Mouse (Mus musculus) left cerebral cortex, adult 9 months (tissue): ENCODE measurements around the gene Tubgcp6.
A peak's percentile ranks its signal among the peaks of the same experiment; 100 is the strongest.

ENCODE experiments used
- DNase-seq, 2 experiments: peaks; one replicate each; pipeline ENCODE4 v3.0.0; 2022; ENCODE audit warnings: low spot score in 2 of 2

Gene Tubgcp6

GRCm38 (mm10) chr15:89103921-89104320 is 19.0 kb downstream of the Tubgcp6 start:
- no peak for DNase-seq

DNA sequence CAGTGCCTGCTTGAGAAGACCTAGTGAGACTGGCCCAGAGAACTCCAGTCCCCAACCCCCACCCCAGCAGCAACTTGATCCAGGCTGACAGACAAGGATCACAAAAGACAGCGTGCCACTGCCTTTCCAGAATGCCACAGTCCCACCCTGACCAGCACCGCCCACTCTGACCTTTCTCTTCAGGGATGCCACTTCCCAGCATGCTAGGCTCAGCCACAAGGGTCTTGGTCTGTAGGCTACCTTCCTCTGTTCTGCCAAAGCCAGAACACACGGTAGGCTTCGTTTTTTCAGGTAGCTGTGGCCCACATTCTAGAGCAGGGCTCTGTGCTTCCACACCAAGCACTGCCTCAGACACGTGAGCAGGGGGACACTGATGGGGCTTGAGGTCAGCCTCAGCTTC is 20.3 kb downstream of the Tubgcp6 start:
- DNase-seq, result no peak

GRCm38 (mm10) chr15:89100823-89101222 is 22.1 kb downstream of the Tubgcp6 start:
- no peak for DNase-seq

DNA sequence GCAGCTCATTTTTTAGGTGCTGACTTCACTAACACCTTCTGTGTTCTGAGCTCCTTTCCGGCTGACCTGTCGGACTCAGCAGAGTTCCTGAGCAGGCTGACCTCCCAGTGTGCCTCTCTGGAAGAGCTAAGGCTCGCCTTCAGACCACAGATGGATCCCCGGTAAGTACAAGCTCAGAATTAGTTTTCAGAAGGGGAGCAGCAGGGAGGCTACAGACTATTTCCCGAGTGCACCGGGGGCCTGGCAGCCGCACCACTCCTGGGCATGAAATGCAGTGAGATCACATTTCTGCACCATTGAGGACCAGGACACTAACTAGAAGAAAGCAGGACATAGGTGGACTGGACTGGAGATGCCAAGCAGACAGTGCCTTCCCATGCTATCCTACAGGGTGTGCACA is 24.3 kb downstream of the Tubgcp6 start:
- no peak for DNase-seq

GRCm38 (mm10) chr15:89097450-89097849 is 25.5 kb downstream of the Tubgcp6 start:
- DNase-seq, result peak in 1 of 2 experiments; percentile 34

DNA sequence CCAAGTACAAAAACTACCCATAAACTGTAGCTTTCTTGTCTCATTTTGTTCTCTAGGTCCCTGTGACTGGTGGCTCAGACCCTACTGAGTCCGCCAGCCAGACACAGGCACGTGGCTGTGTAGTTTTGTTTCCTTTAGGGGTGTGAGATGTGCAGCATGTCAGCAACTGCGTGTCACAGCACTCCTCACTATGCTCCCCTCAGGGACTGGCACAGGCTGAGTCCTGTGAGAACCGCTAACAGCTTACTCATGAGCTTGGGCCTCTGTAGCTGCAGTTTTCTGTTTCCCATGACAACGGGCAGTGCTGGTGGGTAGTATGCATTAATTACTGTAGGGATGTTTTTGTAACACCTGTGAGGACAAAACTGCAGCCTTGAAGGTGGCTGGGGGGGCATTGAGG is 30.7 kb downstream of the Tubgcp6 start:
- no peak for DNase-seq

DNA sequence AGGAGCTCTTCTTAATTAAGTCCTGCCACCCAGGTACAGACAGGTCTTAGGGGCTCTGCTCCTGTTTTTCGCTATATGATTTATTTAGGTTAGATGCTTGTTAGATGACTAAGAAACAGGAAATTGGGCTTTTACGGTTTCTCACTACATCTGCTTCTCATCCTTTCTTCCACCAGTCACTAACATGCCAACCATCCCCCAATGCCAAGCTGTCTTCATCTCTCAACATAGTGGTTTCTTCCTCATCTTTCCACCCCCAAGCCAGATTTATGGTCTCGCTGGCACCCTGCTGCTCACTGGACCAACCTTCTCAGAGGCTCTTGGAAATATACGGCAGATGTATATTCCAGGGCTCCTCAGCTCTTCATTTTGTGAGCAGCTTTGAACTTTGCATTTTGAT is 32.2 kb downstream of the Tubgcp6 start:
- DNase-seq, result no peak

- DNase-seq, result no peak
These were observed 33.5 kb downstream of the Tubgcp6 start for GRCm38 (mm10) chr15:89089248-89090051.

- DNase-seq, result peak; percentile 75 to 89
These were observed 34.2 kb downstream of the Tubgcp6 start, which contains the start of gene Selenoo for GRCm38 (mm10) chr15:89088607-89089247. Gene Selenoo, plus strand, starts transcription at chr15:89089084.

DNA sequence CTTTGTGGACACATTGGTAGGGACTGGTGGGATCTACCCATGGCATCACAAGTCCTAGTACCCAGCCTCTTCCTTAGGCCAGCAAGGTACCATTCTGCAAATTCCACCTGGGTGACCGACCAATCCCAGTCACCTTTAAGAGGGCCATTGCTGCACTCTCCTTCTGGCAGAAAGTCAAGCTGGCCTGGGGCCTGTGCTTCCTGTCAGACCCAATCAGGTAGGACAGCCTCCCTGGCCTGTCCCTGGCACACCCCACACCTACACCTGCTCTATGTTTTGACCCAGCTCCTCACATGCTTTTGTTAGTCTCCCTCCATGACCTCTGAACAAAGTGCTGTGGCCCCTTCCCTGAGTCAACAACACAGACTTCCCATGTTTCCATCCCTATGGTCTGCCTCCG is 38.1 kb downstream of the Tubgcp6 start:
- DNase-seq, result no peak

DNA sequence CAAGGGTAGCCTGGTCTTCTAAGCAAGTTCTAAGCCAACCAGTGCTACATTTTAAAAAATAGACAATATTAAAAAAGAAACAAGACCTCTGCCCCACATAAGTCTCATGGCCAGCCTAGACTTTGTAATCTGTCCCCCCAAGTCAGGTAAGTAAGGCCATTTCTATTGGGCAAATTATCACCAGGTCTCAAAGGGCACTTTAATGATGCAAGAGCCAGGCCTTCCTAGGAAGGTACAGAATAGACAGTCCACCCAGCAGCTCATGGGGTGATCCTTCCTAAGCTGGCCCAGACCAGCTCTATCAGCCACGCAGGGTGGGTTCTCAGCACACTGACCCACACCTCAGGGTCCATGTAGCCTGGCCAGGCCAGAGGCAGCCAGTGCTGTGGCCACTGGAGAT is 39.0 kb downstream of the Tubgcp6 start:
- DNase-seq, result no peak

DNA sequence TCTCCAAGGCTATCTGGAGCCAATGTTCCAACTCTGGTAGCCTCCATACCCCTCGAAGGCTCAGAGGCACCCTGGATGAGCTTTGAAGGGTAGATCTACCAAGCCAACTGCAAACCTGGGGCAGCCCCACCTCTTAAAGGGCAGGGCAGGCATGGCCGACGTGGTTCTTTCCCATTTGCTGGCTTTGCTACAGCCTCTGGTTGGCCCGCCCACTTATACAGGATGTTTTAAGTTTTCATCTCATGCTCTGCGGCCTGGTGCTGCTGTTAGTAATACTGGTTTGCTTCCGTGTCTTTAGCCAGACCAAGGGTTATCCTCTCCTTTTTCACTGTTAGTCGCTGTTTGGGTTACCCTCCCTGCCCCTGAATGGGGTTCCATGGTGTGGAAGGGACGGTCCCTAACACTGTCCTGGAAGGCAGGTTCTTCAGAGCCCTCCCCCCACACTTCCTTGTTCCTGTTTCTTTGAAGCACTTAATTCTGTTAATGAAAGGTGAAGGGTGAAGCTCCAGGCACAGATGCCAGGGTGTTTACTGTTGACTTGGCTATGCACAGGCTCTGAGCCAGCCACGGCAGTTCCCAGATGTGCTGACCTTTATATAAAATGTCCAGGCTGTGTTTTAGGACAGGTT is 44.6 kb downstream of the Tubgcp6 start:
- no peak for DNase-seq

- DNase-seq, result peak in 1 of 2 experiments; percentile 37
These were observed 46.7 kb downstream of the Tubgcp6 start for GRCm38 (mm10) chr15:89076156-89076731.

DNA sequence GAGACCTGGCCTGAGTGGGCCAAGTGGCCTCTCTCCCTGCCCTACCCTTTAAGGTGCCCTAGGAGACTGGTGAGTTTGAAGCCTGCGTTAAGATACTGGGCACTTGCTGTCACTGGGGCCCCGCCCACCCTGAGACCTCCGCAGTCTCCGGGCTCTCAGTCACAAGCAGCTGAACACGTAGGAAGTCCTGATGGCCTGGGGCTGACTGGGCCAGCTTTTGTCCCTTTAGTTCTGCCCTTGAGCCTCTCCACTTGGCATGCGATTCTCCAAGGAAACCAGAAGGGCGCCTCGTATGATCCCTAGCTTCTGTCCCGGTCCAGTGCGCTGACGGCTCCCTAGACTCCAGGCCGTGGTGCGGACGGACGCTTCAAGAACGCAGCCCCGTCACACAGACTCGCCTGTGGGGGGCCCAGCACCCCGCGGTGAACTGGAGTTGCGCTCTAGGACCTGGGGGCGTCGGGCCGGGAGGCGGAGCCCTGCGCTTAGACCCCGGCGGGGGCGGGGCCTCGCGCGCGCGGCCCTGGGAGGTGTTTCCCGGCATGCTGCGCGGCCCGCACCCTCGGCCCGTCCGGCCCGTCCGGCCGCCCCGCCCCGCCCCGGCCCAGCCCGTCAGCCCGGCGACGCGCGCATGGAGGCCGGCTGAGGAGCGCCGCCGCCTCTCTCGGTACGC is 47.3 kb downstream of the Tubgcp6 start:
- DNase-seq, result peak; percentile 61 to 81

DNA sequence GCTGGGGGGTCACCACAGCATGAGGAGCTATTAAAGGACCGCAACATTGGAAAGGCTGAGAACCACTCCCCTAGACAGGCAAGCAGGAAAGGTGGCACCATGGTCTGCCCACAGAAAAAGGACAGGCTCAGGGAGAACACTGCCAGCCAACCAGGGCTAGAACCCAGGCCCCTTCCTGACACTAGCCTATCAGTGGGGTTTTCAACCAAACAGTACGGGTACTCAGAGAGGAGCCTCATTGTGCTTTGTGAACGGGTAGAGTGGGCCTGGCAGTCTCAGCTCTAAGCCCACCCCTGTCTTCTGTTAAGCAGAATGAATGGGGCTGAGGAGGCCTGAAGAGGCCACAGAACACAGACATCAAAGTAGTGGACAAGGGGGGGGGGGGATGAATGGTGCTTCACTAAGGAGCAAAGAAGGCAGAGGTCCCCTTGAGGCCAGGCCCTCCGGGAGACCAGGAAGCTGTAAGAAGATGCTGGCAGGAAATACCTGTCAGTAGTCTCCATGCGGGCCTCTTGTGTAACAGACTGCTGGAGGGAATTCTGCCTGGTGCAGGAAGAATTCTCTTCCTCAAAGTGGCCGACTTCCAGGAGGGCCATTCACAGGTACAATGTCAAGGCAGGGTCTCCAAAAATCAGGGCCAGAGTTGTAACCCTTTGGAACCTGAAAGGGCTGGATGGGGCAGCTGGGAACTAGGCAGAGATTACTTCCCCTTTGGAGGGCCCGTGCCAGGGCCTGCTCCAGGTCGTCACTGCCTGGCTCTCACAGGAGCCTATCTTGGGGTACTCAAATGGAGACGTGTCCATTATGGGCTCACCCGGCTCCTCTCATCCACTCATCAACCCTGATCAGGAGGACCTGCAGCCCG is 48.1 kb downstream of the Tubgcp6 start, which contains the start of gene Trabd:
Gene Trabd, plus strand, starts transcription at position 512 of the 865 bp plus-strand sequence.
- DNase-seq, result no peak

GRCm38 (mm10) chr15:89073993-89074603 is 48.8 kb downstream of the Tubgcp6 start:
- peak in 1 of 2 experiments; percentile 43 for DNase-seq

DNA sequence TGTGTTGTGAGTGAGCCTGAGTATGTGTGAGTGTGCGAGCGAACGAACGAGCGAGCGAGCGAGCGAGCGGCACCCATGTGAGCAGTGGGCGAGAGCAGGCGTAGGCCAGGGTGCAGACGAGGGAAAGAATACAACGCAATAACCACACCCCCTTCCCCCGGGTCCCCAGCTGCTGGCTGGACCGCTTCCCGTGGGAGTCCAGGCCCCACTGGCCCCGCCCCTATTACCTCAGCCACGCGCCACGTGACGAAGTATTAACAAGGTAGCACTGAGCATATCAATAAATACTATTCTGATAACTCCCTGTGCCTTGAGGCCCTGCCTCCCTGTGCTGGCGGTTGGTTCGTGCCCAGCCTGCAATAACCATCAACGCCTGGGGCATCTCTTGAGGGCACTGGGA is 52.3 kb downstream of the Tubgcp6 start:
- DNase-seq, result no peak

DNA sequence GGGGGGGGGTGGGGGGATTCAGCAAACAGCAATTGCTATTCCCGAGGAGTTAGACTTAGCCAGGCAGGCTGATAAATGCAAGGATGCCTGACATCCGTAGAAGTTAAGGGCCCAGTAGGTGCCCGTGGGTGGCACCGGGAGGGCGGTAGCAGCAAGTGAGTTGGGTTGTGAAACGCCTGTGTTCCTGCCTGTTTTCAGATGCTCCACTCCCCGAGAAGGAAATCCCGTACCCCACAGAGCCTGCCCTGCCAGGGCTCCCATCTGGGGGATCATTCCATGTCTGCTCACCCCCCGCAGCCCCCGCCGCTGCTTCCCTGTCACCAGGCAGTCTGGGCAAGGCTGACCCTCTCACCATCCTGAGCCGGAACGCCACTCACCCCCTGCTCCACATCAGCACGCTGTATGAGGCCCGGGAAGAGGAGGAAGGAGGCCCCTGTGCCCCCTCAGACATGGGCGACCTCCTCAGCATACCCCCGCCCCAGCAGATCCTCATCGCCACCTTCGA is 53.5 kb downstream of the Tubgcp6 start:
- no peak for DNase-seq

DNA sequence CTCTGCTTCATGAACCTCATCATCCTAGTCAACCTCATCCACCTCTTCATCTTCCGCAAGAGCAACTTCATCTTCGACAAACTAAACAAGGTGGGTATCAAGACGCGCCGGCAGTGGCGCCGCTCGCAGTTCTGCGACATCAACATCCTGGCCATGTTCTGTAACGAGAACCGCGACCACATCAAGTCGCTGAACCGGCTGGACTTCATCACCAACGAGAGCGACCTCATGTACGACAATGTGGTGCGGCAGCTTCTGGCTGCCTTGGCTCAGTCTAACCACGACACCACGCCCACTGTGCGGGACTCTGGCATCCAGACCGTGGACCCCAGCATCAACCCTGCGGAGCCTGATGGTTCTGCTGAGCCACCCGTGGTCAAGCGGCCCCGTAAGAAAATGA is 54.7 kb downstream of the Tubgcp6 start:
- no peak for DNase-seq

GRCm38 (mm10) chr15:89067609-89068008 is 55.3 kb downstream of the Tubgcp6 start:
- DNase-seq, result peak in 1 of 2 experiments; percentile 1
